Mouse (Mus musculus) erythroblast, embryonic 14.5 days (primary cell): ENCODE measurements at regions not wholly inside any gene's neighbourhood (a gene's known extent, or its start where the extent isn't known, plus 50 kb on each side); places are given as distances from the start of the nearest gene placed in this dataset.

Experiments used
- GATA1 ChIP-seq: IDR thresholded peaks from 2 replicates; pipeline ENCODE4 v1.6.1; 2012; ENCODE audit warnings: low read length, inconsistent platforms, mixed read lengths
- TAL1 ChIP-seq: IDR thresholded peaks from 3 replicates; pipeline ENCODE4 v1.6.1; 2012; ENCODE audit warnings: low read length, inconsistent platforms, mixed read lengths

GRCm38 (mm10) chr4:89361316-89361715, 50.5 kb upstream of the Cdkn2b start:
- no peak for TF ChIP-seq TAL1
- no peak for TF ChIP-seq GATA1
